Mouse (Mus musculus): ENCODE data around the gene Slc30a1. TPM values are rescaled to one million over a fixed set of nuclear protein-coding genes. Genes with fewer than 3 reads are reported as not detected.

The Slc30a1 gene
- polyA plus RNA-seq, 1 experiment = 5.8 TPM

- Histone ChIP-seq H3K27ac (replicated peaks; ENCODE audit: low read depth, low read length) (no peak overlapping the region), H3K4me3 (ENCODE audit: insufficient read depth, low read depth, low read length) (no peak overlapping the region), H3K4me1 (ENCODE audit: control insufficient read depth, insufficient read depth, insufficient read length, low read length) (no peaks in the 10 kb centered on the region)
Measured at GRCm38 (mm10) chr1:191881663-191882062, 24.9 kb upstream of the Slc30a1 start.

GRCm38 (mm10) chr1:191882474-191883206 lies 23.9 kb upstream of the Slc30a1 start:
- H3K27ac ChIP-seq (replicated peaks; ENCODE audit: low read depth, low read length) = no peak overlapping the region
- no peaks in the 10 kb centered on the region for H3K4me1 ChIP-seq (ENCODE audit: control insufficient read depth, insufficient read depth, insufficient read length, low read length)
- no peak overlapping the region for H3K4me3 ChIP-seq (ENCODE audit: insufficient read depth, low read depth, low read length)

- Histone ChIP-seq H3K27ac (replicated peaks; ENCODE audit: low read depth, low read length) (no peak overlapping the region), H3K4me3 (ENCODE audit: insufficient read depth, low read depth, low read length) (no peak overlapping the region), H3K4me1 (ENCODE audit: control insufficient read depth, insufficient read depth, insufficient read length, low read length) (no peaks in the 10 kb centered on the region)
Measured at GRCm38 (mm10) chr1:191883654-191884053, 22.9 kb upstream of the Slc30a1 start.

GRCm38 (mm10) chr1:191891912-191892311 lies 14.7 kb upstream of the Slc30a1 start:
- H3K4me1 ChIP-seq (ENCODE audit: control insufficient read depth, insufficient read depth, insufficient read length, low read length) = no peaks in the 10 kb centered on the region
- no peak overlapping the region for H3K27ac ChIP-seq (replicated peaks; ENCODE audit: low read depth, low read length)
- H3K4me3 ChIP-seq (ENCODE audit: insufficient read depth, low read depth, low read length) = no peak overlapping the region

- Histone ChIP-seq H3K4me1 (ENCODE audit: control insufficient read depth, insufficient read depth, insufficient read length, low read length) (0 out of 2 replicates have a peak, but pooled peaks cover 2% of the 10 kb centered on the region), H3K27ac (replicated peaks; ENCODE audit: low read depth, low read length) (0 out of 2 replicates have a peak overlapping the region, but pooled peaks have one; percentile 2)
Measured at GRCm38 (mm10) chr1:191894386-191894785, 12.2 kb upstream of the Slc30a1 start.

GRCm38 (mm10) chr1:191894857-191895256 lies 11.7 kb upstream of the Slc30a1 start:
- 0 out of 2 replicates have a peak, but pooled peaks cover 2% of the 10 kb centered on the region for H3K4me1 ChIP-seq (ENCODE audit: control insufficient read depth, insufficient read depth, insufficient read length, low read length)
- 0 out of 2 replicates have a peak overlapping the region, but pooled peaks have one; percentile 2 for H3K27ac ChIP-seq (replicated peaks; ENCODE audit: low read depth, low read length)
- H3K4me3 ChIP-seq (ENCODE audit: insufficient read depth, low read depth, low read length) = no peak overlapping the region

More at GRCm38 (mm10) chr1:191894386-191894785, 12.2 kb upstream of the Slc30a1 start:
- no peak overlapping the region for H3K4me3 ChIP-seq (ENCODE audit: insufficient read depth, low read depth, low read length)

- Histone ChIP-seq H3K27ac (replicated peaks; ENCODE audit: low read depth, low read length) (peak overlapping the region; percentile 20; the same call in 1 of the 2 replicates), H3K4me3 (ENCODE audit: insufficient read depth, low read depth, low read length) (no peak overlapping the region), H3K4me1 (ENCODE audit: control insufficient read depth, insufficient read depth, insufficient read length, low read length) (0 out of 2 replicates have a peak, but pooled peaks cover 2% of the 10 kb centered on the region)
Measured at GRCm38 (mm10) chr1:191896806-191897552, 9.6 kb upstream of the Slc30a1 start.

- Histone ChIP-seq H3K4me1 (ENCODE audit: control insufficient read depth, insufficient read depth, insufficient read length, low read length) (peaks cover 8% of the 10 kb centered on the region), H3K27ac (replicated peaks; ENCODE audit: low read depth, low read length) (no peak overlapping the region), H3K4me3 (ENCODE audit: insufficient read depth, low read depth, low read length) (peak overlapping the region; percentile 65)
Measured at GRCm38 (mm10) chr1:191905637-191906533, 682 bp upstream of the Slc30a1 start.

GRCm38 (mm10) chr1:191907431-191907810 lies 854 bp downstream of the Slc30a1 start:
- Histone ChIP-seq H3K4me3 (ENCODE audit: insufficient read depth, low read depth, low read length) (peak overlapping the region; percentile 73), H3K27ac (replicated peaks; ENCODE audit: low read depth, low read length) (peak overlapping the region; percentile 18; the same call in 1 of the 2 replicates), H3K4me1 (ENCODE audit: control insufficient read depth, insufficient read depth, insufficient read length, low read length) (peaks cover 8% of the 10 kb centered on the region)

- Histone ChIP-seq H3K27ac (replicated peaks; ENCODE audit: low read depth, low read length) (no peak overlapping the region), H3K4me1 (ENCODE audit: control insufficient read depth, insufficient read depth, insufficient read length, low read length) (peaks cover 8% of the 10 kb centered on the region), H3K4me3 (ENCODE audit: insufficient read depth, low read depth, low read length) (peak overlapping the region; percentile 73; the same call in 1 of the 2 replicates)
Measured at GRCm38 (mm10) chr1:191908906-191909305, 2.3 kb downstream of the Slc30a1 start.

GRCm38 (mm10) chr1:191909316-191909715 lies 2.7 kb downstream of the Slc30a1 start:
- H3K27ac ChIP-seq (replicated peaks; ENCODE audit: low read depth, low read length) = no peak overlapping the region
- H3K4me1 ChIP-seq (ENCODE audit: control insufficient read depth, insufficient read depth, insufficient read length, low read length) = peaks cover 8% of the 10 kb centered on the region
- H3K4me3 ChIP-seq (ENCODE audit: insufficient read depth, low read depth, low read length) = no peak overlapping the region

- Histone ChIP-seq H3K4me3 (ENCODE audit: insufficient read depth, low read depth, low read length) (no peak overlapping the region), H3K4me1 (ENCODE audit: control insufficient read depth, insufficient read depth, insufficient read length, low read length) (peaks cover 8% of the 10 kb centered on the region)
Measured at GRCm38 (mm10) chr1:191910646-191911045, 4.1 kb downstream of the Slc30a1 start.

GRCm38 (mm10) chr1:191911067-191911668 lies 4.6 kb downstream of the Slc30a1 start:
- 0 out of 2 replicates have a peak overlapping the region, but pooled peaks have one; percentile 1 for H3K4me3 ChIP-seq (ENCODE audit: insufficient read depth, low read depth, low read length)
- H3K4me1 ChIP-seq (ENCODE audit: control insufficient read depth, insufficient read depth, insufficient read length, low read length) = peaks cover 8% of the 10 kb centered on the region
- no peak overlapping the region for H3K27ac ChIP-seq (replicated peaks; ENCODE audit: low read depth, low read length)

More at GRCm38 (mm10) chr1:191910646-191911045, 4.1 kb downstream of the Slc30a1 start:
- H3K27ac ChIP-seq (replicated peaks; ENCODE audit: low read depth, low read length) = no peak overlapping the region

GRCm38 (mm10) chr1:191914647-191915046 lies 8.1 kb downstream of the Slc30a1 start:
- Histone ChIP-seq H3K4me3 (ENCODE audit: insufficient read depth, low read depth, low read length) (no peak overlapping the region), H3K27ac (replicated peaks; ENCODE audit: low read depth, low read length) (no peak overlapping the region), H3K4me1 (ENCODE audit: control insufficient read depth, insufficient read depth, insufficient read length, low read length) (no peaks in the 10 kb centered on the region; the same call in 1 of the 2 replicates)

Data from brown adipose tissue, adult 24 weeks (tissue).